Mouse (Mus musculus): ENCODE data around the gene Hnrnpdl. TPM values are rescaled to one million over a fixed set of nuclear protein-coding genes. Genes with fewer than 3 reads are reported as not detected.

The Hnrnpdl gene
- polyA plus RNA-seq, 1 experiment from 2014 or later = 257 TPM

DNA sequence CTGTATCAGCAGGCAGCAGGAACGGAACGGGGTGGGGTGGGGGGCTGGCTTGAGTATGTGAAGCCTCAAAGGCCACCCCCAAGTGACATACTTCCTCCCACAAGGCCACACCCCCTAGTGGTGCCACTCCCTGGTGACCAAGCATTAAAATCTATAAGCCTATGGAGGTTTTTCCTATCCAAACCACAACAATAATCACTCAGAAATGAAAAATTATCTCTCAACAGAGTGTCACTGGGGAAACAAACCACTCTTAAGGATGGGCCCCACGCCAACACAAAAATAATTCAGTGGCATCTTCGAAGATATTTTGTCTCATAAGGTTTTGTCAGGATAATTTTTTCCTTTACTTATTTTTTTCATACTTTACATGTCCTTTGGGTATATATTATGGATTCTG is 35.6 kb downstream of the Hnrnpdl start:
- H3K27ac ChIP-seq = no peak overlapping the region
- H3K9me3 ChIP-seq = no peaks in the 10 kb centered on the region
- H3K4me1 ChIP-seq (replicated peaks) = no peaks in the 10 kb centered on the region
- no peak for ATAC-seq (ENCODE audit: insufficient number of reproducible peaks, insufficient read depth, low FRiP score, low TSS enrichment, low read depth)
- H3K27me3 ChIP-seq = no peaks in the 10 kb centered on the region
- H3K4me3 ChIP-seq (replicated peaks) = no peak overlapping the region
- H3K36me3 ChIP-seq = no peaks in the 10 kb centered on the region
- 91% methylated on average over 4 of the region's 4 CpGs for WGBS
- no peak overlapping the region for H3K4me2 ChIP-seq
- no peak overlapping the region for H3K9ac ChIP-seq (replicated peaks)

DNA sequence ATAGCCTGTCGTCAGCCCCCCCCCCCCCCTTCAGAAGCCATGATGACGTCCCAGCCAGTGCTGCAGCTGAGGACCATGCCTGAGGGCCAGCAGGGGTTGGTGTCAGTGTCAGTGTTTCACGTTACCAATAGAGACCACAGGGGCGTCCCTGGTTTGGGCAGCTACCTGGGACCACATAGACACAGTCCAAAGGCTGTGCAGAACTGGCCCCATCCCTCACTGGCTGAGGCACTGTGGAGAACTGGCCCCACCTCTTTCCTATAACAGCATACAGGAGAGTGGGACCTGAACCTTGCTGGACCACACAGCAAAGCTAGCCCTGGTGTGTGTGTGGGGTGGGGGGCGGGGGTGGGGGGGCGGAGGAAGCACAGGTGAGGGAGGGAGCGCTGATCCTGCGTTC is 39.0 kb downstream of the Hnrnpdl start:
- Histone ChIP-seq H3K4me1 (replicated peaks) (no peaks in the 10 kb centered on the region), H3K4me2 (no peak overlapping the region), H3K27me3 (no peaks in the 10 kb centered on the region), H3K4me3 (replicated peaks) (no peak overlapping the region), H3K9me3 (peaks cover 10% of the 10 kb centered on the region), H3K9ac (replicated peaks) (no peak overlapping the region), H3K27ac (no peak overlapping the region), H3K36me3 (no peaks in the 10 kb centered on the region)
- no peak; the same call in 1 of the 2 replicates for ATAC-seq (ENCODE audit: insufficient number of reproducible peaks, insufficient read depth, low FRiP score, low TSS enrichment, low read depth)
- WGBS = 41% methylated on average over 8 of the region's 8 CpGs

- Histone ChIP-seq H3K27ac (no peak overlapping the region), H3K4me1 (replicated peaks) (no peaks in the 10 kb centered on the region), H3K4me3 (replicated peaks) (no peak overlapping the region), H3K4me2 (no peak overlapping the region), H3K9ac (replicated peaks) (no peak overlapping the region), H3K9me3 (peaks cover 10% of the 10 kb centered on the region), H3K36me3 (no peaks in the 10 kb centered on the region), H3K27me3 (no peaks in the 10 kb centered on the region)
- WGBS = 82% methylated on average over 7 of the region's 7 CpGs
- no peak for ATAC-seq (ENCODE audit: insufficient number of reproducible peaks, insufficient read depth, low FRiP score, low TSS enrichment, low read depth)
Measured at GRCm38 (mm10) chr5:100000048-100000447, 39.4 kb downstream of the Hnrnpdl start.

DNA sequence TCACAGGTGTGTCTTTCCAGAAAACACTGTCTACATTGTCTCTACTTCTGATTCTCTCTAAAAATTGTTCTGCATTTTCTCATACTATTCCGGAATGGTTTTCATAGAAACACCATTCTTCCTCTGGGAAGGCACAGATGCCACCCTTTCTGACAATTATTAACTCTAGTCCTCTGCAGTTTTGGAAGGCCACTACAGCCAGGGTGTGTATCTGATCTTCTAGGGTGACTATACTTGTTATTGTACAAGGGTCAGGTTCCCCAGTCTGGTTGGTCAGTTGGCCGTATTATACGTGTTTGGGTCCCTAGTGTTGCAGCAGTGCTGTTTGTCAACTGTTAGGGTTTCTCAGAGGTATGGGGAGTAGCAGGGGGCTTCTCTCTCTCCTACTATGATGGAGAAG is 44.8 kb downstream of the Hnrnpdl start:
- no peak for ATAC-seq (ENCODE audit: insufficient number of reproducible peaks, insufficient read depth, low FRiP score, low TSS enrichment, low read depth)
- H3K27ac ChIP-seq = no peak overlapping the region
- H3K27me3 ChIP-seq = no peaks in the 10 kb centered on the region
- 91% methylated on average over 3 of the region's 3 CpGs for WGBS
- no peak overlapping the region for H3K9ac ChIP-seq (replicated peaks)
- H3K36me3 ChIP-seq = no peaks in the 10 kb centered on the region
- H3K4me1 ChIP-seq (replicated peaks) = no peaks in the 10 kb centered on the region
- H3K9me3 ChIP-seq = peaks cover 10% of the 10 kb centered on the region
- H3K4me2 ChIP-seq = no peak overlapping the region
- H3K4me3 ChIP-seq (replicated peaks) = no peak overlapping the region

DNA sequence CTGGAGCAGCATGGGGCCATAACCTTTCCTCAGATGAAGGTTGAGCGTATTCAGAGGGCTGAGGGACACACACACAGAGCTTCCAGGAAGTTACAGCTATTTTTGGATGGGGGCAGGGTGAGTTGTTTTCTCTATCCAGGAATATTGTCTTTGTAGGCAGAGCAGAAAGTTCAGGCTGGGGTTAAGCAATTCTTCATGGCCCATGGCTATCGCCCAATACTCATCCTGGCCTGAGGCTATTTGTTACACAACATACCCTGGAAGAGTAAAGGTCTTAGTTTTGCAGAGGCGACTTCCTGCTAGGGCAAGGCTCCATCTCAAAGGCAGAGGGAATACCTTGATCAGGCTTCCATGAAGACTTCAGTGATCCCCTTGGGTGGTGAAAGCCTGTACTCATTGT is 45.3 kb downstream of the Hnrnpdl start:
- no peak for ATAC-seq (ENCODE audit: insufficient number of reproducible peaks, insufficient read depth, low FRiP score, low TSS enrichment, low read depth)
- 77% methylated on average over 3 of the region's 3 CpGs for WGBS
- Histone ChIP-seq H3K9ac (replicated peaks) (no peak overlapping the region), H3K36me3 (no peaks in the 10 kb centered on the region), H3K4me1 (replicated peaks) (no peaks in the 10 kb centered on the region), H3K27me3 (no peaks in the 10 kb centered on the region), H3K9me3 (peaks cover 10% of the 10 kb centered on the region), H3K27ac (no peak overlapping the region), H3K4me3 (replicated peaks) (no peak overlapping the region), H3K4me2 (no peak overlapping the region)

Other genes starting within 250 kb of the Hnrnpdl start
- gene Vamp9, start 133.4 kb downstream of the Hnrnpdl start, polyA plus RNA-seq (2016; fragmentation: Nextera tagmentation; extraction: Ambion mirVana) = 0.33 TPM in 1 of 2 replicates, not detected in the other
- 469 and 520 TPM in 2 replicates for gene Hnrnpd, start 60.7 kb downstream of the Hnrnpdl start, polyA plus RNA-seq (2016; fragmentation: Nextera tagmentation; extraction: Ambion mirVana)
- 1.7 and 2.2 TPM in 2 replicates for gene 4930524J08Rik, start 60.6 kb downstream of the Hnrnpdl start, polyA plus RNA-seq (2016; fragmentation: Nextera tagmentation; extraction: Ambion mirVana)
- gene Enoph1, start 321 bp upstream of the Hnrnpdl start, polyA plus RNA-seq (2016; fragmentation: Nextera tagmentation; extraction: Ambion mirVana) = 48.2 and 52.1 TPM in 2 replicates
- 2.4 and 2.9 TPM in 2 replicates for gene Tmem150c, start 120.1 kb upstream of the Hnrnpdl start, polyA plus RNA-seq (2016; fragmentation: Nextera tagmentation; extraction: Ambion mirVana)